Mouse (Mus musculus) testis, adult 2 months (tissue): ENCODE measurements at regions not wholly inside any gene's neighbourhood (a gene's known extent, or its start where the extent isn't known, plus 50 kb on each side); places are given as distances from the start of the nearest gene placed in this dataset.

Experiments
- H3K27ac ChIP-seq: fragments of 200-500 bp; 2 replicates; pipeline ENCODE4 v1.5.1; 2012; ENCODE audit warnings: low read depth, low read length; ENCODE audit not compliant: control insufficient read depth, insufficient read depth
- H3K27me3 ChIP-seq: fragments of 200-500 bp; 2 replicates; pipeline ENCODE4 v1.6.1; 2012; ENCODE audit warnings: mild to moderate bottlenecking, low read length, moderate library complexity; ENCODE audit not compliant: control insufficient read depth, insufficient read depth
- H3K36me3 ChIP-seq: fragments of 200-500 bp; 2 replicates; pipeline ENCODE4 v1.6.1; 2012; ENCODE audit warnings: mild to moderate bottlenecking, low read length; ENCODE audit not compliant: control insufficient read depth, insufficient read depth
- H3K4me1 ChIP-seq: fragments of 200-500 bp; 2 replicates; pipeline ENCODE4 v1.6.1; 2012; ENCODE audit warnings: low read length; ENCODE audit not compliant: control insufficient read depth, insufficient read depth
- H3K4me3 ChIP-seq: fragments of 200-500 bp; 2 replicates; pipeline ENCODE4 v1.5.1; 2012; ENCODE audit warnings: low read depth, mild to moderate bottlenecking, low read length, moderate library complexity, mixed read lengths; ENCODE audit not compliant: control insufficient read depth
- CTCF ChIP-seq: fragments of 200-500 bp; IDR thresholded peaks from 2 replicates; pipeline ENCODE4 v1.5.1; 2012; ENCODE audit warnings: low read depth, mild to moderate bottlenecking, inconsistent platforms, low read length, moderate library complexity; ENCODE audit not compliant: control insufficient read depth, insufficient read depth, insufficient replicate concordance
- POLR2A ChIP-seq: fragments of 200-500 bp; IDR thresholded peaks from 2 replicates; pipeline ENCODE4 v1.6.1; 2012; ENCODE audit warnings: low read depth, mild to moderate bottlenecking, inconsistent platforms, low read length, moderate library complexity; ENCODE audit not compliant: control insufficient read depth

DNA sequence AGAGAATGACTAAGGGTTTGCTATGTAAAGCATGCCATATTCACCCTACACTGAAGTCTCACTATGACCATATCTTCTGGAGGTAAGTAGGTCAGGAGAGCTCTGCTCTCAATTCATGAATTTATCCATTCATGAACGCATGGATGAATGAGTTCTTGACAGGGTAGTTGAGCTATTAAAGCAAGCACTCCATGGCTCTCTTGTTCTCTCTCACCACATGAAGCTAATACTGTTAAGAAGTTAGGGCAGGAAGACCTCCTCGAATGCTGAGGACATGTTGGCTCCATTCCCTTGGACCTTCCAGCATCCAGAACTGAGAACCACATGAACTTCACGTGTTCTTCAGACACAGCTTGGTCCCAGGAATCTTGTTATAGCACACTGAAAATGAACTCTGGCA, 53.4 kb upstream of the Lmcd1 start:
- Histone ChIP-seq H3K4me3 (no peak overlapping the region), H3K4me1 (no peaks in the 10 kb centered on the region), H3K36me3 (no peaks in the 10 kb centered on the region), H3K27ac (no peak overlapping the region), H3K27me3 (no peaks in the 10 kb centered on the region)
- TF ChIP-seq POLR2A (no peak), CTCF (no peak)

DNA sequence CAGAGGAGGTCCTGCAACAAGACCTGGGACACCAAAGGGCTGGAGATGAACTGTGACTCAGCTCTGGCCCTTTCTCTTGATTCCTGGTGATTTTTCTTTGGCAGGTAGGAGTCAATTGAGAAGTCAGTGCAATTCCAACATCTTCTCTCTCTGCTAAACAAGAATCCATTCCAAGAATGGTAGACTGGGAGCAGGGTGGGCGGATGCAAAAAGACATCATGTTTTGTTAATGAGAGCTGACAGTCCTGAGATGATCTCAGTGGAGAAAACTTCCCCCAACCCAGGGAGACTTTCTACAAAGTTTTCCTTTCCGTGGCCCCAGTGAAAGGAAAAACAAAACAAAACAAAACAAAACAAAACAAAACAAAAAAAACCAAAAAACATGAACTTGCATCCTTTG, 52.2 kb upstream of the Lmcd1 start:
- TF ChIP-seq CTCF = no peak
- no peak for TF ChIP-seq POLR2A
- H3K4me1 ChIP-seq = no peaks in the 10 kb centered on the region
- H3K36me3 ChIP-seq = no peaks in the 10 kb centered on the region
- H3K4me3 ChIP-seq = no peak overlapping the region
- no peak overlapping the region for H3K27ac ChIP-seq
- H3K27me3 ChIP-seq = no peaks in the 10 kb centered on the region

DNA sequence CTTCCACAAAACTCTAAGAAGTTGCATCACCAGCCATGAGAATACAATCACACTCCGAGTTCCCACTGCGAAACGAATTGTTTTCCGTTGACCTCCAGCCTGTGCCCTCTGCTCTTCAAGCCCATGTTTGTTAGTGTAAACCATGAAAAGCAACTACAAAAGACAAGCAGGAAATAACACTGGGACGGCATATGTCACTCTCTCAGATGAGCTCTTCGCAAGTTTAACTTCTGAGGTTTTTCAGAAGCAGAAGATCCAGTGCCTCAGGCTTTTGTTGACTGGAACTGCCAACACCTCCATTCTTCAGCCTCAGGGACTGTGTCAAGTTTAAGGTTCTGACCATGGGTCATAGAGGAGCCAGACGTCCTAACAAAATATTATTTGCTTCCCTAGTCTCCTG, 50.2 kb upstream of the Lmcd1 start:
- Histone ChIP-seq H3K4me3 (no peak overlapping the region), H3K27ac (no peak overlapping the region), H3K36me3 (no peaks in the 10 kb centered on the region), H3K4me1 (no peaks in the 10 kb centered on the region), H3K27me3 (no peaks in the 10 kb centered on the region)
- no peak for TF ChIP-seq POLR2A
- no peak for TF ChIP-seq CTCF
